Mouse (Mus musculus) kidney, postnatal 36 days (tissue): ENCODE data around the gene Agbl4.

Experiments
- DNase-seq, 2 experiments: peaks; one replicate each; pipeline ENCODE4 v3.0.0; 2021 to 2022; ENCODE audit warnings: mixed read lengths in 2 of 2

Agbl4 gene

GRCm38 (mm10) chr4:111410731-111411130, 1013.3 kb downstream of the Agbl4 start:
- peak; percentile 37 to 64 for DNase-seq

GRCm38 (mm10) chr4:111414399-111414798, 1016.9 kb downstream of the Agbl4 start:
- peak; percentile 44 to 50 for DNase-seq

GRCm38 (mm10) chr4:111414818-111415488, 1017.5 kb downstream of the Agbl4 start, which contains the start of gene Bend5:
Bend5 (plus strand) TSS chr4:111415006.
- peak; percentile 73 to 79 for DNase-seq

- DNase-seq, result no peak
These were observed 1018.7 kb downstream of the Agbl4 start for GRCm38 (mm10) chr4:111416126-111416525.

GRCm38 (mm10) chr4:111416551-111416950, 1019.1 kb downstream of the Agbl4 start:
- no peak for DNase-seq

GRCm38 (mm10) chr4:111417716-111418115, 1020.3 kb downstream of the Agbl4 start:
- DNase-seq, result no peak

GRCm38 (mm10) chr4:111419476-111419875, 1022.0 kb downstream of the Agbl4 start:
- peak; percentile 41 to 42 for DNase-seq

- DNase-seq, result no peak
These were observed 1022.6 kb downstream of the Agbl4 start for GRCm38 (mm10) chr4:111420031-111420430.

GRCm38 (mm10) chr4:111420955-111421354, 1023.5 kb downstream of the Agbl4 start:
- DNase-seq, result no peak

- DNase-seq, result no peak
These were observed 1024.3 kb downstream of the Agbl4 start for GRCm38 (mm10) chr4:111421785-111422184.

- DNase-seq, result no peak
These were observed 1027.0 kb downstream of the Agbl4 start for GRCm38 (mm10) chr4:111424371-111424950.

- no peak for DNase-seq
These were observed 1027.7 kb downstream of the Agbl4 start for GRCm38 (mm10) chr4:111425170-111425569.

GRCm38 (mm10) chr4:111431186-111431585, 1033.7 kb downstream of the Agbl4 start:
- DNase-seq, result no peak

GRCm38 (mm10) chr4:111432013-111432412, 1034.6 kb downstream of the Agbl4 start:
- DNase-seq, result no peak

GRCm38 (mm10) chr4:111432417-111432816, 1035.0 kb downstream of the Agbl4 start:
- DNase-seq, result no peak

GRCm38 (mm10) chr4:111441709-111442108, 1044.2 kb downstream of the Agbl4 start:
- DNase-seq, result no peak

GRCm38 (mm10) chr4:111442435-111443238, 1045.2 kb downstream of the Agbl4 start:
- peak; percentile 35 to 56 for DNase-seq

GRCm38 (mm10) chr4:111443906-111444615, 1046.6 kb downstream of the Agbl4 start:
- no peak for DNase-seq

- DNase-seq, result no peak
These were observed 1047.2 kb downstream of the Agbl4 start for GRCm38 (mm10) chr4:111444616-111445160.

- no peak for DNase-seq
These were observed 1050.5 kb downstream of the Agbl4 start for GRCm38 (mm10) chr4:111447918-111448317.

GRCm38 (mm10) chr4:111448586-111448985, 1051.1 kb downstream of the Agbl4 start:
- no peak for DNase-seq

GRCm38 (mm10) chr4:111449442-111450199, 1052.2 kb downstream of the Agbl4 start:
- DNase-seq, result no peak
